Mouse (Mus musculus): ENCODE results near the gene Tmem206.

GRCm38 (mm10) chr1:191307766-191308455 is 17.8 kb upstream of the Tmem206 start:
- TF ChIP-seq POLR2A (IDR thresholded peaks at IDR 0.05; ENCODE audit: insufficient read depth, low read depth, low read length), result no peak
- TF ChIP-seq CTCF (IDR thresholded peaks at IDR 0.05; ENCODE audit: insufficient read depth, low read depth, low read length), result no peak

Data from olfactory bulb, adult 2 months (tissue).